Mouse (Mus musculus) heart, embryonic 12.5 days (tissue): ENCODE measurements around the gene Serpinb9b. TPM values are rescaled to one million over a fixed set of nuclear protein-coding genes. Genes with fewer than 3 reads are reported as not detected.

Experiments
- ATAC-seq: fragments of 200-750 bp; cut with Nextera tagmentation; 2 replicates; pipeline ENCODE4 v1.8.0; 2017; ENCODE audit warnings: moderate TSS enrichment, moderate library complexity; ENCODE audit not compliant: insufficient number of reproducible peaks, low FRiP score
- H3K27ac ChIP-seq: fragments of 300-500 bp; sonication (generic); 2 replicates; pipeline ENCODE4 v1.5.1; 2016; ENCODE audit warnings: mild to moderate bottlenecking, moderate library complexity; ENCODE audit not compliant: poor library complexity, severe bottlenecking
- H3K27me3 ChIP-seq: fragments of 300-500 bp; sonication (generic); replicated peaks from 2 replicates; pipeline ENCODE4 v1.6.1; 2016; ENCODE audit warnings: mild to moderate bottlenecking, moderate library complexity
- H3K36me3 ChIP-seq: fragments of 300-500 bp; sonication (generic); 2 replicates; pipeline ENCODE4 v1.6.1; 2016; ENCODE audit warnings: mild to moderate bottlenecking, moderate library complexity
- H3K4me1 ChIP-seq: fragments of 300-500 bp; sonication (generic); replicated peaks from 2 replicates; pipeline ENCODE4 v1.6.1; 2016; ENCODE audit warnings: mild to moderate bottlenecking
- H3K4me2 ChIP-seq: fragments of 300-500 bp; sonication (generic); 2 replicates; pipeline ENCODE4 v1.6.1; 2016; ENCODE audit warnings: mild to moderate bottlenecking, moderate library complexity
- H3K4me3 ChIP-seq: fragments of 300-500 bp; sonication (generic); 2 replicates; pipeline ENCODE4 v1.5.1; 2016; ENCODE audit warnings: mild to moderate bottlenecking
- H3K9ac ChIP-seq: fragments of 300-500 bp; sonication (generic); 2 replicates; pipeline ENCODE4 v1.6.1; 2016; ENCODE audit warnings: mild to moderate bottlenecking, moderate library complexity
- H3K9me3 ChIP-seq: fragments of 300-500 bp; sonication (generic); replicated peaks from 2 replicates; pipeline ENCODE4 v1.6.1; 2016; ENCODE audit warnings: mild to moderate bottlenecking, moderate library complexity
- WGBS: fragments of 180-500 bp; shearing (Covaris S2); methylation state at CpG from one replicate; pipeline ENCODE4 v1.1.7; 2016; 5-methylcytosine and 5-hydroxymethylcytosine counted together
- polyA plus RNA-seq: library from polyadenylated mRNA; unstranded; fragments of >200 nt; fragmentation: Nextera tagmentation; extraction: Ambion mirVana; gene quantifications from 2 replicates; pipeline ENCODE4 v1.2.1, GENCODE M21; 2016

Serpinb9b gene
- polyA plus RNA-seq, 1 experiment from 2014 or later, result 1.4 TPM

- Histone ChIP-seq H3K27ac (no peak within 1 kb of the TSS), H3K4me1 (no peaks in the 10 kb centered on the region), H3K4me3 (0 out of 2 replicates have a peak within 1 kb of the TSS, but pooled peaks have one; percentile 16), H3K27me3 (no peaks in the 10 kb centered on the region), H3K9me3 (no peaks in the 10 kb centered on the region), H3K9ac (no peak within 1 kb of the TSS), H3K36me3 (no peaks in the 10 kb centered on the region), H3K4me2 (peak within 1 kb of the TSS; percentile 56)
- ATAC-seq, result no peak
- WGBS, result 61% methylated on average over 3 of the region's 3 CpGs
These were observed 51.0 kb downstream of the Serpinb9b start, which contains the start of gene Serpinb1b for GRCm38 (mm10) chr13:33078056-33078705. Gene Serpinb1b (plus strand): TSS chr13:33078575.

- no peak overlapping the region for H3K27ac ChIP-seq
- no peaks in the 10 kb centered on the region for H3K4me1 ChIP-seq
- 0 out of 2 replicates have a peak overlapping the region, but pooled peaks have one; percentile 16 for H3K4me3 ChIP-seq
- H3K27me3 ChIP-seq, result no peaks in the 10 kb centered on the region
- H3K9ac ChIP-seq, result no peak overlapping the region
- no peaks in the 10 kb centered on the region for H3K9me3 ChIP-seq
- 15% methylated on average over 6 of the region's 6 CpGs for WGBS
- ATAC-seq, result peak; percentile 39; the same call in 1 of the 2 replicates
- H3K4me2 ChIP-seq, result peak overlapping the region; percentile 56
- H3K36me3 ChIP-seq, result no peaks in the 10 kb centered on the region
These were observed 52.2 kb downstream of the Serpinb9b start for GRCm38 (mm10) chr13:33079391-33079790.

- Histone ChIP-seq H3K36me3 (no peaks in the 10 kb centered on the region), H3K9me3 (no peaks in the 10 kb centered on the region), H3K4me1 (peaks cover 1% of the 10 kb centered on the region; the same call in 1 of the 2 replicates), H3K9ac (no peak overlapping the region), H3K4me3 (no peak overlapping the region), H3K27me3 (no peaks in the 10 kb centered on the region), H3K4me2 (no peak overlapping the region), H3K27ac (no peak overlapping the region)
- 19% methylated on average over 3 of the region's 3 CpGs for whole genome bisulfite sequencing
- ATAC-seq, result no peak
These were observed 53.1 kb downstream of the Serpinb9b start for GRCm38 (mm10) chr13:33080356-33080755.

- Histone ChIP-seq H3K36me3 (no peaks in the 10 kb centered on the region), H3K9me3 (peaks cover 8% of the 10 kb centered on the region), H3K4me3 (no peak overlapping the region), H3K9ac (no peak overlapping the region), H3K4me2 (no peak overlapping the region), H3K27me3 (no peaks in the 10 kb centered on the region), H3K4me1 (peaks cover 7% of the 10 kb centered on the region; the same call in 1 of the 2 replicates), H3K27ac (no peak overlapping the region)
- ATAC-seq, result no peak
- WGBS, result 65% methylated on average over 2 of the region's 2 CpGs
These were observed 56.6 kb downstream of the Serpinb9b start for GRCm38 (mm10) chr13:33083834-33084233.

- Histone ChIP-seq H3K9ac (no peak overlapping the region), H3K9me3 (peaks cover 9% of the 10 kb centered on the region), H3K27ac (no peak overlapping the region), H3K4me2 (no peak overlapping the region), H3K4me3 (no peak overlapping the region), H3K4me1 (peaks cover 7% of the 10 kb centered on the region; the same call in 1 of the 2 replicates), H3K36me3 (no peaks in the 10 kb centered on the region), H3K27me3 (no peaks in the 10 kb centered on the region)
- ATAC-seq, result no peak
- 65% methylated on average over 5 of the region's 5 CpGs for WGBS
These were observed 57.9 kb downstream of the Serpinb9b start for GRCm38 (mm10) chr13:33084975-33085694.

GRCm38 (mm10) chr13:33085695-33086432 is 58.6 kb downstream of the Serpinb9b start:
- H3K27me3 ChIP-seq, result no peaks in the 10 kb centered on the region
- H3K4me1 ChIP-seq, result peaks cover 7% of the 10 kb centered on the region; the same call in 1 of the 2 replicates
- no peak overlapping the region for H3K4me3 ChIP-seq
- no peak overlapping the region for H3K27ac ChIP-seq
- no peak for ATAC-seq
- peaks cover 9% of the 10 kb centered on the region for H3K9me3 ChIP-seq
- no peak overlapping the region for H3K9ac ChIP-seq
- no peaks in the 10 kb centered on the region for H3K36me3 ChIP-seq
- no peak overlapping the region for H3K4me2 ChIP-seq

GRCm38 (mm10) chr13:33089566-33089965 is 62.4 kb downstream of the Serpinb9b start:
- Histone ChIP-seq H3K4me3 (no peak overlapping the region), H3K36me3 (no peaks in the 10 kb centered on the region), H3K9ac (no peak overlapping the region), H3K9me3 (peaks cover 9% of the 10 kb centered on the region), H3K27me3 (no peaks in the 10 kb centered on the region), H3K27ac (no peak overlapping the region), H3K4me2 (no peak overlapping the region), H3K4me1 (peaks cover 7% of the 10 kb centered on the region; the same call in 1 of the 2 replicates)
- ATAC-seq, result 0 out of 2 replicates have a peak, but pooled peaks have one; percentile 55
- 39% methylated on average over 3 of the region's 3 CpGs for WGBS

GRCm38 (mm10) chr13:33090546-33090945 is 63.3 kb downstream of the Serpinb9b start:
- H3K9me3 ChIP-seq, result peaks cover 9% of the 10 kb centered on the region
- no peak overlapping the region for H3K9ac ChIP-seq
- no peak for ATAC-seq
- no peak overlapping the region for H3K27ac ChIP-seq
- H3K27me3 ChIP-seq, result no peaks in the 10 kb centered on the region
- no peak overlapping the region for H3K4me3 ChIP-seq
- no peak overlapping the region for H3K4me2 ChIP-seq
- H3K36me3 ChIP-seq, result no peaks in the 10 kb centered on the region
- WGBS, result 61% methylated on average over 1 of the region's 1 CpGs
- peaks cover 4% of the 10 kb centered on the region; the same call in 1 of the 2 replicates for H3K4me1 ChIP-seq

- WGBS, result 85% methylated on average over 1 of the region's 1 CpGs
- Histone ChIP-seq H3K27ac (no peak overlapping the region), H3K4me2 (no peak overlapping the region), H3K4me1 (no peaks in the 10 kb centered on the region), H3K9ac (no peak overlapping the region), H3K4me3 (no peak overlapping the region), H3K9me3 (peaks cover 9% of the 10 kb centered on the region), H3K27me3 (no peaks in the 10 kb centered on the region), H3K36me3 (no peaks in the 10 kb centered on the region)
- ATAC-seq, result no peak
These were observed 64.1 kb downstream of the Serpinb9b start for GRCm38 (mm10) chr13:33091306-33091705.
